Mouse (Mus musculus): Measurements from ENCODE around the gene Atp6v0a4. TPM values are rescaled to one million over a fixed set of nuclear protein-coding genes. Genes with fewer than 3 reads are reported as not detected.

Gene Atp6v0a4
- polyA plus RNA-seq, 1 experiment from 2014 or later: 0.12 TPM

GRCm38 (mm10) chr6:38103775-38104174 is 20.6 kb downstream of the Atp6v0a4 start:
- Histone ChIP-seq H3K27me3 (no peaks in the 10 kb centered on the region), H3K36me3 (no peaks in the 10 kb centered on the region), H3K9me3 (replicated peaks) (no peaks in the 10 kb centered on the region), H3K4me3 (replicated peaks) (no peak overlapping the region), H3K9ac (no peak overlapping the region), H3K4me1 (replicated peaks) (peaks cover 10% of the 10 kb centered on the region), H3K4me2 (no peak overlapping the region), H3K27ac (no peak overlapping the region)
- DNase-seq: peak; percentile 10
- 17% methylated on average over 6 of the region's 6 CpGs for WGBS (ENCODE audit: insufficient replicate concordance)
- peak; percentile 81 for ATAC-seq (ENCODE audit: low read depth)

- Histone ChIP-seq H3K27me3 (no peaks in the 10 kb centered on the region), H3K36me3 (no peaks in the 10 kb centered on the region), H3K4me2 (no peak overlapping the region), H3K9ac (no peak overlapping the region), H3K4me3 (replicated peaks) (no peak overlapping the region), H3K9me3 (replicated peaks) (no peaks in the 10 kb centered on the region), H3K4me1 (replicated peaks) (peaks cover 10% of the 10 kb centered on the region), H3K27ac (no peak overlapping the region)
- 74% methylated on average over 7 of the region's 7 CpGs for WGBS (ENCODE audit: insufficient replicate concordance)
- DNase-seq: no peak
- no peak for ATAC-seq (ENCODE audit: low read depth)
Observed at GRCm38 (mm10) chr6:38102216-38102795, 22.1 kb downstream of the Atp6v0a4 start.

- 41% methylated on average over 5 of the region's 5 CpGs for WGBS (ENCODE audit: insufficient replicate concordance)
- ATAC-seq (ENCODE audit: low read depth) (no peak), DNase-seq (no peak)
- no peak overlapping the region for H3K4me2 ChIP-seq
- peaks cover 5% of the 10 kb centered on the region for H3K4me1 ChIP-seq (replicated peaks)
- no peak overlapping the region for H3K27ac ChIP-seq
- no peak overlapping the region for H3K4me3 ChIP-seq (replicated peaks)
- no peaks in the 10 kb centered on the region for H3K9me3 ChIP-seq (replicated peaks)
- H3K27me3 ChIP-seq: no peaks in the 10 kb centered on the region
- H3K36me3 ChIP-seq: no peaks in the 10 kb centered on the region
- H3K9ac ChIP-seq: no peak overlapping the region
Observed at GRCm38 (mm10) chr6:38096961-38097370, 27.4 kb downstream of the Atp6v0a4 start.

- WGBS (ENCODE audit: insufficient replicate concordance): 68% methylated on average over 10 of the region's 10 CpGs
Observed at GRCm38 (mm10) chr6:38094701-38095100, 29.7 kb downstream of the Atp6v0a4 start.

GRCm38 (mm10) chr6:38092539-38092938 is 31.8 kb downstream of the Atp6v0a4 start:
- Histone ChIP-seq H3K9me3 (replicated peaks) (no peaks in the 10 kb centered on the region), H3K4me2 (no peak overlapping the region), H3K4me1 (replicated peaks) (peaks cover 5% of the 10 kb centered on the region), H3K27me3 (no peaks in the 10 kb centered on the region), H3K36me3 (no peaks in the 10 kb centered on the region), H3K9ac (no peak overlapping the region), H3K4me3 (replicated peaks) (no peak overlapping the region), H3K27ac (no peak overlapping the region)
- ATAC-seq (ENCODE audit: low read depth): no peak
- WGBS (ENCODE audit: insufficient replicate concordance): 74% methylated on average over 8 of the region's 8 CpGs
- no peak for DNase-seq

More at GRCm38 (mm10) chr6:38094701-38095100, 29.7 kb downstream of the Atp6v0a4 start:
- DNase-seq (no peak), ATAC-seq (ENCODE audit: low read depth) (no peak)
- Histone ChIP-seq H3K4me2 (no peak overlapping the region), H3K36me3 (no peaks in the 10 kb centered on the region), H3K27ac (no peak overlapping the region), H3K4me3 (replicated peaks) (no peak overlapping the region), H3K9me3 (replicated peaks) (no peaks in the 10 kb centered on the region), H3K9ac (no peak overlapping the region), H3K4me1 (replicated peaks) (peaks cover 5% of the 10 kb centered on the region), H3K27me3 (no peaks in the 10 kb centered on the region)

- no peaks in the 10 kb centered on the region for H3K9me3 ChIP-seq (replicated peaks)
- no peak overlapping the region for H3K9ac ChIP-seq
- H3K4me2 ChIP-seq: no peak overlapping the region
- H3K4me3 ChIP-seq (replicated peaks): no peak overlapping the region
- H3K27ac ChIP-seq: no peak overlapping the region
- no peaks in the 10 kb centered on the region for H3K4me1 ChIP-seq (replicated peaks)
- 65% methylated on average over 9 of the region's 9 CpGs for WGBS (ENCODE audit: insufficient replicate concordance)
- no peaks in the 10 kb centered on the region for H3K36me3 ChIP-seq
- ATAC-seq (ENCODE audit: low read depth) (no peak), DNase-seq (no peak)
- no peaks in the 10 kb centered on the region for H3K27me3 ChIP-seq
Observed at GRCm38 (mm10) chr6:38087242-38088026, 37.0 kb downstream of the Atp6v0a4 start.

GRCm38 (mm10) chr6:38083204-38083603 is 41.2 kb downstream of the Atp6v0a4 start:
- 41% methylated on average over 4 of the region's 4 CpGs for WGBS (ENCODE audit: insufficient replicate concordance)
- Histone ChIP-seq H3K9ac (no peak overlapping the region), H3K27ac (no peak overlapping the region), H3K9me3 (replicated peaks) (no peaks in the 10 kb centered on the region), H3K4me2 (no peak overlapping the region), H3K36me3 (no peaks in the 10 kb centered on the region), H3K4me1 (replicated peaks) (no peaks in the 10 kb centered on the region), H3K4me3 (replicated peaks) (no peak overlapping the region), H3K27me3 (no peaks in the 10 kb centered on the region)
- no peak for DNase-seq
- no peak for ATAC-seq (ENCODE audit: low read depth)

GRCm38 (mm10) chr6:38081727-38082341 is 42.6 kb downstream of the Atp6v0a4 start:
- 61% methylated on average over 11 of the region's 11 CpGs for WGBS (ENCODE audit: insufficient replicate concordance)
- Histone ChIP-seq H3K9me3 (replicated peaks) (no peaks in the 10 kb centered on the region), H3K36me3 (no peaks in the 10 kb centered on the region), H3K9ac (no peak overlapping the region), H3K4me3 (replicated peaks) (no peak overlapping the region), H3K27me3 (no peaks in the 10 kb centered on the region), H3K27ac (no peak overlapping the region), H3K4me2 (no peak overlapping the region), H3K4me1 (replicated peaks) (no peaks in the 10 kb centered on the region)
- DNase-seq (no peak), ATAC-seq (ENCODE audit: low read depth) (peak; percentile 31; the same call in 1 of the 2 replicates)

- Histone ChIP-seq H3K9me3 (replicated peaks) (no peaks in the 10 kb centered on the region), H3K36me3 (no peaks in the 10 kb centered on the region), H3K4me3 (replicated peaks) (no peak overlapping the region), H3K27ac (no peak overlapping the region), H3K4me1 (replicated peaks) (no peaks in the 10 kb centered on the region), H3K27me3 (no peaks in the 10 kb centered on the region), H3K4me2 (no peak overlapping the region), H3K9ac (no peak overlapping the region)
- 51% methylated on average over 4 of the region's 4 CpGs for WGBS (ENCODE audit: insufficient replicate concordance)
- DNase-seq (no peak), ATAC-seq (ENCODE audit: low read depth) (no peak)
Observed at GRCm38 (mm10) chr6:38080364-38080763, 44.0 kb downstream of the Atp6v0a4 start.

GRCm38 (mm10) chr6:38073592-38073991 is 50.8 kb downstream of the Atp6v0a4 start:
- H3K27me3 ChIP-seq: no peaks in the 10 kb centered on the region
- no peaks in the 10 kb centered on the region for H3K9me3 ChIP-seq (replicated peaks)
- no peaks in the 10 kb centered on the region for H3K36me3 ChIP-seq
- peaks cover 27% of the 10 kb centered on the region for H3K4me1 ChIP-seq (replicated peaks)
- DNase-seq: no peak
- H3K4me3 ChIP-seq (replicated peaks): no peak overlapping the region
- no peak overlapping the region for H3K27ac ChIP-seq
- no peak for ATAC-seq (ENCODE audit: low read depth)
- H3K4me2 ChIP-seq: no peak overlapping the region
- H3K9ac ChIP-seq: no peak overlapping the region
- 71% methylated on average over 3 of the region's 3 CpGs for WGBS (ENCODE audit: insufficient replicate concordance)

GRCm38 (mm10) chr6:38072137-38072796 is 52.1 kb downstream of the Atp6v0a4 start:
- H3K4me2 ChIP-seq: no peak overlapping the region
- 44% methylated on average over 5 of the region's 5 CpGs for WGBS (ENCODE audit: insufficient replicate concordance)
- no peak overlapping the region for H3K4me3 ChIP-seq (replicated peaks)
- DNase-seq (no peak), ATAC-seq (ENCODE audit: low read depth) (peak; percentile 66)
- H3K9ac ChIP-seq: no peak overlapping the region
- no peaks in the 10 kb centered on the region for H3K36me3 ChIP-seq
- no peaks in the 10 kb centered on the region for H3K27me3 ChIP-seq
- H3K9me3 ChIP-seq (replicated peaks): no peaks in the 10 kb centered on the region
- H3K27ac ChIP-seq: 0 out of 2 replicates have a peak overlapping the region, but pooled peaks have one; percentile 3
- peaks cover 27% of the 10 kb centered on the region for H3K4me1 ChIP-seq (replicated peaks)

Data from liver, embryonic 13.5 days (tissue).